Mouse (Mus musculus): ENCODE results near the gene Zfp398. TPM values are rescaled to one million over a fixed set of nuclear protein-coding genes. Genes with fewer than 3 reads are reported as not detected.
A peak's percentile ranks its signal among the peaks of the same experiment; 100 is the strongest.
"Not testable (repeated sequence)": the region's sequence is repeated elsewhere in the genome, so short reads cannot be mapped to it uniquely, and the experiment has no call there.

The Zfp398 gene
- total RNA-seq, 2 experiments from 2014 or later, result 26.9 to 27.6 TPM

- DNase-seq, result no peak
- intact Hi-C loops (cut with DNase I), result no loop called here
These were observed 13.7 kb upstream of the Zfp398 start for GRCm38 (mm10) chr6:47821776-47822175.

GRCm38 (mm10) chr6:47824241-47824640 lies 11.2 kb upstream of the Zfp398 start:
- intact Hi-C loops (cut with DNase I), result no loop called here
- no peak for DNase-seq

GRCm38 (mm10) chr6:47827462-47827861 lies 8.0 kb upstream of the Zfp398 start:
- no peak for DNase-seq
- intact Hi-C loops (cut with DNase I), result no loop called here

DNA sequence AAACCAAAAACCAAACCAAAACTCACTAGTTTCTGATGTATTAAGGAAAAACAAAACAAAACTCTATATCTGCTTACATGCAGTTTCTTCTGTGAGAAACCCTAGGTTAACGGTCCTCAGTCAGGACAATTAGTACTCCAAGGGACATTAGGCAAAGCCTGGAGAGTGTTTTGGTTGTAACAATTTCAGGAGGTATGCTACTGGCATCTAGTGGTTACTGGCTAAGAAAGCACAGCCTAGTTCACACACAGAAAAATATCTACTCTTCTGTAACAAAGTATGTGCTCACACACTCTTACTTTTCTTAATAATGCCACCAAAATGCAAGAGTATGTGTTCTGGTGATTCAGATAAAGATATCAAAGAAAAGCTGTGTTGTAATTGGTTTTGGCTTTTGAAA lies 6.5 kb upstream of the Zfp398 start:
- no peak for DNase-seq
- intact Hi-C loops (cut with DNase I), result no loop called here

- intact Hi-C loops (cut with DNase I), result no loop called here
- peak; percentile 96 for DNase-seq
These were observed 5.1 kb upstream of the Zfp398 start, which contains the start of gene Zfp786 for GRCm38 (mm10) chr6:47830104-47831078. Gene Zfp786 (minus strand): TSS chr6:47830867.

- no peak for DNase-seq
- intact Hi-C loops (cut with DNase I), result no loop called here
These were observed 3.2 kb upstream of the Zfp398 start for GRCm38 (mm10) chr6:47832220-47832619.

GRCm38 (mm10) chr6:47835984-47836521 lies 592 bp downstream of the Zfp398 start:
- DNase-seq, result peak; percentile 75
- intact Hi-C loops (cut with DNase I), result no loop called here

GRCm38 (mm10) chr6:47837630-47838029 lies 2.2 kb downstream of the Zfp398 start:
- intact Hi-C loops (cut with DNase I), result no loop called here

DNA sequence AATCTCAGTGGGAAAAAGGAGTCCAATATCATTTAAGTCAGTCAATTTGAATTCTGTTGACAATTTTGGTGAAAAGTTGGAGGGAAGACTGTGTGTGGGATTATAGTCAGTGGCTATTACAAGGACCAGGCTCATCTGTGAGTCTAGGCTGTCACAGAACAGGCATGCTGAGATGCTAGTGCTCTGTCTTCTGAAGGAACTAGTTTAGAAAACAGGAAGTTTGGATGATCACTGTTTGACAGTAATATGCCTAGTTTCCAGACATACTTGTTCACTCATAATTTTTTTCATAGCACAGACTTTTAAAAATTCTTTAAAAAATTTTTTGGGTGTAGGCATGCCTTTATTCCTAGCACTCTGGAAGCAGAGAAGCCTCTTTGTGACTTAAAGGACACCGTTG lies 5.6 kb downstream of the Zfp398 start:
- DNase-seq, result no peak
- intact Hi-C loops (cut with DNase I), result no loop called here

More at GRCm38 (mm10) chr6:47837630-47838029, 2.2 kb downstream of the Zfp398 start:
- no peak for DNase-seq

DNA sequence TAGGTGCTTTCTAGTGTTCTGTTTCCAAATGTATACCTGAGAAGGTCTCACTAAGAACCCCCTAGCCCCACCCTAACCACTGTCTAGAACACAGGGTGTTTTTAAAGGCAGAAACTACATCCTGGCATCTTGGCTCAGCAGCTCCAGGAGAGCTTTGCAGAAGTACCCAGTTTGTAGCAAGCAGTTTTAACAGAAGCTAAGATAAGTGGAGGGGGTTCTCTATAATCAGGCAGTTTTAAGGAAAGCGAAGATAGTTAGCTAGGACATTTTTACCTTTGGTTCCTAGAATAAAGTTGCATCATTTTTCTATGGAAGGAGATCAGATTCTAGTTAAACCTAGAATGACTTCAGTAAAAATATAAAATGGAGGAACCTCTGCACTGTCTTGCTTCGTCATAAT lies 6.4 kb downstream of the Zfp398 start:
- no peak for DNase-seq
- intact Hi-C loops (cut with DNase I), result no loop called here

DNA sequence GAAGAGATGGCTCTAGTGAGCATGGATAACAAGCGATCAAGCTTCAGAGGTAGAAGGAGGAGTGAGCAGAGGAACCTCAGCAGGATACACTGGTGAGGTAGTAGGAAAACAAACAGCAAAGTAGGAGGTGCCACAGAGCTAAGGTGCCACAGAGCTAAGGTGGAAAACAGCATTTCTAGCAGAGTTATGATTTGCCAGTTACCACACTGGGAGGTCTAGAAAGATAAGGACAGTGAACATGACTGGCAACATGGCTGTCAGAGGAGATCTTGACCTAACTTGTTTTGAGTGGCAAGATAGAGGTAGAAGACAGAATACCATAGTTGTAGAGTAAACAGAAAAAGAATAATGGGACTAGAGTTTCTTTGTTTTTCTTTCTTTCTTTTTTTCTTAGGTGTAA lies 6.9 kb downstream of the Zfp398 start:
- intact Hi-C loops (cut with DNase I), result no loop called here
- DNase-seq, result no peak

GRCm38 (mm10) chr6:47845779-47846178 lies 10.3 kb downstream of the Zfp398 start:
- intact Hi-C loops (cut with DNase I), result no loop called here
- no peak for DNase-seq

- intact Hi-C loops (cut with DNase I), result no loop called here
- DNase-seq, result no peak
These were observed 21.8 kb downstream of the Zfp398 start for GRCm38 (mm10) chr6:47857241-47857640.

DNA sequence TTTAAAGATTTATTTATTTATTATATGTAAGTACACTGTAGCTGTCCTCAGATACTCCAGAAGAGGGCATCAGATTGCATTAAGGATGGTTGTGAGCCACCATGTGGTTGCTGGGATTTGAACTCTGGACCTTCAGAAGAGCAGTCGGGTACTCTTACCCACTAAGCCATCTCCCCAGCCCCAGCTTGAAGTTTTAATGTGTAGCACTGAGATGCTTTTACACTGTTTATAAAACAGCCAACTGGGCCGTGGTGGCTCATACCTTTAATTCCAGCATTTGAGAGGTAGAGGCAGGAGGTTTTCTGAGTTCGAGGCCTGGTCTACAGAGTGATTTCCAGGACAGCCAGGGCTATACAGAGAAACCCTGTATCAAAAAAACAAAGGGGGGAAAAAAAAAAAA lies 22.3 kb downstream of the Zfp398 start:
- DNase-seq; intact Hi-C loops (cut with DNase I): not testable (repeated sequence)

- no peak for DNase-seq
- intact Hi-C loops (cut with DNase I), result no loop called here
These were observed 36.8 kb downstream of the Zfp398 start for GRCm38 (mm10) chr6:47872266-47872665.

GRCm38 (mm10) chr6:47877058-47877457 lies 41.6 kb downstream of the Zfp398 start, which contains the start of gene Zfp282:
Gene Zfp282 (plus strand): TSS chr6:47877204.
- DNase-seq, result no peak
- intact Hi-C loops (cut with DNase I), result no loop called here

DNA sequence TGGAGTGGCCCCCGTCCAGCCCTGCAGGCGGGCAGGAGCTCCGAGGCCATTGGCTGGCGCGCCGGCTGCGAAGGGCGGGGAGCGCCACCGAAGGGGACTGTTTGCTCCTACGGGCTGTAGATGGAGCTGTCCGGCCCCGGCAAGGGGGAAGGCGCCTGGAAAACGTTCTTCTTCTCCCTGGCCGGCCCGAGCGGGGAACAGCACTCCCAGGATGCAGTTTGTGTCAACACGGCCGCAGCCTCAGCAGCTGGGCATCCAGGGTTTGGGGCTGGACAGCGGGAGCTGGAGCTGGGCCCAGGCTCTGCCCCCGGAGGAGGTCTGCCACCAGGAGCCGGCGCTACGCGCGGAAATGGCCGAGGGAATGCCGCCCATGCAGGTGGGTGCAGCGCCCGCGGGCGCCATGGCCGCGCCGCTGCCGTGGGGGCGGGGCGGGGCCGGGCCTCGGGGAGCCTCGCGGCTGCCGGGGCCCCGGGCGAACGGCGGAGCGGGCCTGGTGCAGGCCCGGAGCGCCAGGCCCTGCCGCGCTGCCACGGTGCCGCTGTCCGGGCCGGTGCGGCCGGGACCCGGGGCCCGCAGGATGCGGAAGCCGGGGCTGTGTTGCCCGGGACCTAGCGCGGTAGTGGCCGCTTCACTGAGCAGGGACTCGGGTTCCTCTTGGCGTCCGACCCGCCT lies 42.1 kb downstream of the Zfp398 start:
- peak; percentile 94 for DNase-seq
- intact Hi-C loops (cut with DNase I), result no loop called here

DNA sequence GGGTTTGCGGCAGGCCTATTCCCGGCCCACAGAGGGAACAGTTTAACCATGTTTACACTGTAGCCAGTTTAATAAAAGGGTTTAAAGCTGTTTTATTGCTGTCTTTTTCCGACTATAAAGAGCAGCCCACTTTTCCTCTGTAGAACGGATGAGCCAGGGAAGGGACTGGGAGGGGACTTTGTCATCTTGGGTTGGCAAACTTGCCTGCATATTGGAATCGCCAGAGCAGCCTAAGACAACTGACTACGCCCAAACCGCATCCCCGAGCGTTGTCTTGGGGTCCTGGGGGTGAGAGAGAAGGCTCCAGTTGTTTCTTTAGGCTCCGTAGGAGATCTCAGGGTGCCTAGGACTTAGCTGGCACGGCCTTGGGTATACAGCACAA lies 42.7 kb downstream of the Zfp398 start:
- intact Hi-C loops (cut with DNase I), result no loop called here

GRCm38 (mm10) chr6:47878593-47878992 lies 43.1 kb downstream of the Zfp398 start:
- no peak for DNase-seq
- intact Hi-C loops (cut with DNase I), result no loop called here

More for the DNA sequence above, 42.7 kb downstream of the Zfp398 start:
- no peak for DNase-seq

- no peak for DNase-seq
- intact Hi-C loops (cut with DNase I), result no loop called here
These were observed 43.7 kb downstream of the Zfp398 start for GRCm38 (mm10) chr6:47879049-47879716.

- intact Hi-C loops (cut with DNase I), result no loop called here
- DNase-seq, result no peak
These were observed 44.7 kb downstream of the Zfp398 start for GRCm38 (mm10) chr6:47880166-47880565.
